Mouse (Mus musculus) urinary bladder, postnatal 25 days (tissue): ENCODE measurements around the gene Igf1r.

ENCODE experiments used
- DNase-seq: peaks from one replicate; pipeline ENCODE4 v3.0.0; 2022; ENCODE audit warnings: low spot score

Gene Igf1r

DNA sequence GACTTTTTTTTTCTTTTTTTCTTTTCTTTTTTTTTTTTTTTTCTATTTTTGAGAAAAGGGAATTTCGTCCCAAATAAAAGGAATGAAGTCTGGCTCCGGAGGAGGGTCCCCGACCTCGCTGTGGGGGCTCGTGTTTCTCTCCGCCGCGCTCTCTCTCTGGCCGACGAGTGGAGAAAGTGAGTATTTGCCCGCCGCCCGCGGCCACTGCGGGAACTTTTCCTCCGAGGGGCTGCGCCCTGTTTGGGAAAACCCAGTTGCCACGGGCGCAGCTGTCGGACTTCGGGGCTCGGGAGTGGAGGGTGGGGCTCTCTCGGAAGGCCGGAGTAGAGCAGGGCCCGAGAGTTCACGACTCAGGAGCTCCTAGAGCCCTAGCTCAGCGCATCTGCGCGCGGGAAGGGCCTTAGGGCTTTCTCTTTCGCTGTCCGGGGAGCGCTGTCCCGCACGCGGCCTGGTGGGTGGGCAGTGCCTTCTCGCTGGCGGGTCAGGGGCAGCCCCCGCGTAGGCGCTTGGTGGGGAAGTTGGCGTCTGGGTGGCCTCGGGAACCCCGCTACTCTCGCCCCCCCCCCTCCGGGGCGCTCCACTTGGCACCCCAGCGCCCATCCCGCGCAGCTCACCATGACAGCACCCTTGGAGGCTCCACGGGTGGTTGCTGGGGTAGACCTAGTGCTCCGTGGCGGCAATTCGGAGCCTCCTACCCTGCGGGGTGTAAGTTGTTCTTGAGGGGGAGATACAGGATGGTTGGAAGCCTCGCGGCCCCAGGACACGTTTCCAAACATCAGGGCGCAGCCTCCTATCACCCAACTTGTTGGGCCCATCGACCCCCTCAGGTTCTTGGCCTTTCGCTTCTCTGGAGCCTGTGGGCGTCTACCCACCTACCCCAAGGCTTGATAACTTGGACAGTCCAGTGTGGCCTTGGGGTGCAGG lies at the start of gene Igf1r:
Gene Igf1r, plus strand, starts transcription at position 51 of the 924 bp plus-strand sequence.
- DNase-seq: no peak

- no peak for DNase-seq
Measured at GRCm38 (mm10) chr7:67906358-67906757, 46.3 kb upstream of the Igf1r start.

DNA sequence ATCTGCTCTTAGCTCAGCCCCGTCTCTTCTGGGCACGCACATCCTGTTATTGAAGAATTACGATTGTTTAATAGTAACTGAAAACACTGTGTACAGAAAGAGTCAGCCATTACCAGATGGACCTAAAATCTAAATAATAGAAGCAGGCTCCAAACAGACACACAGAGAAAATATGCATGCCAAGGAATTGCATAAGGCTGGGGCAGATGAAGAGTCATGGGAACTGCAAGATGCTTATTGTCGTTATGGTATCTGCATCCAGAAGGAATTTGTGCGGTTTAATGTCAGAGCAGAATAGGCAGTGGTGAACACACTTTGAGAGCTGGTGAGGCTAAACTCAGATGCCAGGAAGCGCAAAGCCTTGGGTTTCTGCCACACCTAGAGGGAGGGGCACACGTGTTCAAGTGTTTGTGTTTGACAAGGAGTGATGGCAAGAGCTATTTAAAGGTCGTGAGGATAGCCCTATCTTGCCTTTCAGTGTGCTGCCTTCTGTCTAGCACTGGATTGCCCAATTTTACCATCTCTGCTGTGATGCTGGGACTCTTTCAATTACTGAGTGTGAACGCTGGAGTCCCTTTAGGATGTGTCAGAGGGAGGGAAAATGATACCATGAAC lies 44.7 kb upstream of the Igf1r start:
- no peak for DNase-seq

- DNase-seq: no peak
Measured at GRCm38 (mm10) chr7:67910528-67910927, 42.1 kb upstream of the Igf1r start.

GRCm38 (mm10) chr7:67910947-67911346 lies 41.7 kb upstream of the Igf1r start:
- DNase-seq: no peak

DNA sequence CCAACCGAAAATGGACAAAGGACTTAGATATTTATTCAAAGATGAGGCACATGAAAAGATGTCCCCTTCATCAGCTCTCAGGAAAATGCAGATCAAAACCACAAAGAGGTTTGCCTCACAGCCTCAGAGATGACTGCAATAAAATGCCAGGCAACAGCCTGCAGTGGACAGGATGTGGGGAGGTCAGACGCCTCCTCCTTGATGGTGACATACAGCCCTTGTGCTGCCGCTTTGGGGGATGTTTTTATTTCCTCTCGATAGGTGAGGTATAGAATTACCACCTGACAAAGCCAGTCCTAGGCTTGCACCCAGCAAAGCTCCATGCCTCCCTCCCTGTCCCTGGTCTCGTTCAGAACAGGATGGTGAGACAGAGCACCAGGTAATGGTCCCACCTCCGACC lies 40.8 kb upstream of the Igf1r start:
- DNase-seq: no peak

- DNase-seq: no peak
Measured at GRCm38 (mm10) chr7:67916960-67917359, 35.7 kb upstream of the Igf1r start.

- no peak for DNase-seq
Measured at GRCm38 (mm10) chr7:67917753-67918152, 34.9 kb upstream of the Igf1r start.

DNA sequence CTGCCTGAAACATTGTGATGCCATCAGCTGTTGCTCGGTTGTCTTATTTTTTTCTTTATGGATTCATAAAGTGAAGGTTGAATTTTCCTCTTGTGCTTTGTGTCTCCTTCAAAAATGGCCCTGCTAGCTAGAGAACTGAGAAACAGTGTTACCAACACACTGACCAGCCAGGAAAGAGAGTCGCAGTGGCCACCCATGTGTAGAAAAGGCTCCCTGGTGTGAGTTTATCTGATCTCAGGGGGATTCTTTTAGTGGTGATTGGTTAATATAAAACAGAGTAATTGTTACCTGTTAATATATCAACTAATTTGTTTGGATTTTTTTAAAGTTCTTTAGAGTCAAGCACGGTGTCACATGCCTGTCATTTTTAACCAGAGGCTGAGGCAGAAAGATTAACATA lies 33.2 kb upstream of the Igf1r start:
- no peak for DNase-seq

DNA sequence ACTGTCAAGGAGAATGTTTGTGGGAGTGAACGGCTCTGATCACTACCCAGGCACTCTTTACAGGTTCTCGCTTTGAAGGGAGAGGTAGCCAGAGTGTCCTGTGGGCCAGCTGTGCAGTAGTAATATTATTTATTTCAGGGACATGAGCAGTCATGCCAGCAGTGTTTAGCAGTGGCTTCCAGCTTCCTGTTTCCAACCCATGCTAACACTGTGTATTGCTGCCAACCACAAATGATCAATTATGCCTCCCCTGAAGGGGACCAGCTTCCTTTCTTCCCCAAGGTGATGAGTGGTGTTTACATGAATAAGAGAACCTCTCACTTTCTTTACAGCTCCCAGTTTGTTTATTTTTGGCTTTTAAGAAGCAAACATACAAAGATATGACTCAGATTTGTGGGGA lies 28.4 kb upstream of the Igf1r start:
- DNase-seq: no peak

- no peak for DNase-seq
Measured at GRCm38 (mm10) chr7:67930132-67930531, 22.5 kb upstream of the Igf1r start.

DNA sequence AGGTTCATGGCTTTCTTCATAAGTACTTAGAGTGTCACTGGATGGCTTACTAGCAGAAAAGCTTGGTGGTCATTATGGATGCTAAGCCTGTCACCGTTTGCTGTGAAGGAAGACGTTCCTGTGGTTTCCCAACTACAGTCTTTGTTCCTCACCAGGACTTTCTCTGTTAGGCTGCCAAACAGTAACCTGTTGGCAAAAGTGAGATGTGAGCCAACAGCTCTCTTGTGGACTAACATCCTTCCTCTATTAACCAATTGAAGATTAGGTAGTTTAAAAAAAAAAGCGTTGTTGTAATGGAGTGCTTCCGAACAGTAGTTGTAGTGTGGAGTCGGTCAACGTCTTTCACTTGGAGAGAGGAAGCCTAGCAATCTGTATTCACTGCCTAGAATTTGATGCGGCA lies 15.8 kb upstream of the Igf1r start:
- DNase-seq: no peak

GRCm38 (mm10) chr7:67943805-67944204 lies 8.8 kb upstream of the Igf1r start:
- DNase-seq: no peak

DNA sequence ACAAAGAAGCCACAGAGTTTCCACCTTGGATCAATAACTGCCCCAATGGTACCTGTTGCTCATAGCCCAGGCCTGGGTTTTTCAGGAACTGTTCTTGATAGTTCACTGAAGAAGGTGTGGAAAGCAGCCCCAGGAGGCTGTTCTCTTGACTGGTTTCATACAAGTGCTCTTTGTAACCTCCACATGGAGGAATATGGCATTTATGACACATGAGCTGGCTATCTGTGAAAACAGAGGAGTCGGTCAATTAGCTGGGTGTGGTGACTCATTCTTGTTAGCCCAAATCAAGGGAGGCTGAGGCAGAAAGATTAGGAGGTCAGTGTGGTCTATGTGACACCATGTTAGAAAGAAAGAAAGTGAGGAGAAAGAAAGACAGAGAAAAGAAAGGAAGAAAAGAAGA lies 5.7 kb upstream of the Igf1r start:
- DNase-seq: no peak

- no peak for DNase-seq
Measured at GRCm38 (mm10) chr7:67950346-67950814, 2.2 kb upstream of the Igf1r start.

DNA sequence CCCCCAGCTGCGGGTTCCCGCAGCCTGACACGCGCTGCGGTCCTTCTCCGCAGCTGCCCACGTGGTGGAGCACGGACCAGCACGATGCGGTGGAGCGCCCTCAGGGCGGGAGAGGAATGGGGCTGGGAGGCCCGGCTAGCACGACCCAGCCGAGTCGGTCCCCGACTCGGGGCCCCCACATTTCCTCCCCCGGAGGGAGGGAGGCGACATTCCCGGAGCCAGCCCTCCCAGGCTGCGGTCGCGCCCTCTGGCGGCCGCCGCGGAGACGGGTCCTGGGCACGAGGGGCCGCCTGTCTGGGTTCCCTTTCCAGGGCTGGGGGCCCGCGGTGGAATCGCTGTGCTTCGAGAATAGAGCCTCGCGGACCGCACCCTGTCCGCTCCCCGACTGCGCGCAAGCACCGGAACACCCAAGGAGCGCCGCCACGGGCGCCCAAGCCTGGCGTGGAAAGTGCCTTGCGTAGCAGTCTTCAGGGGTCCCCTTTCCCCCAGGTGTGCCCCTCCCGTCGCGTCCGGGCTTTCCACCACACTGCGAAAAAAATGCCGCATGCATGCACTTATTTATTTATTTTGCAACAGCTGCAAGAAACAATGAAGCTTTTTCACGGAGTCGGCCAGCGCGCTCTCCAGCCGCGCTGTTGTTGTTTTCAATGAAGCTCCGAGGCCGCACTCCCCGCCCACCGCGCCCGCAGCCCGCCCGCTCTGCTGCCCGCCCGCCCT lies 1.7 kb upstream of the Igf1r start:
- DNase-seq: peak; percentile 77

DNA sequence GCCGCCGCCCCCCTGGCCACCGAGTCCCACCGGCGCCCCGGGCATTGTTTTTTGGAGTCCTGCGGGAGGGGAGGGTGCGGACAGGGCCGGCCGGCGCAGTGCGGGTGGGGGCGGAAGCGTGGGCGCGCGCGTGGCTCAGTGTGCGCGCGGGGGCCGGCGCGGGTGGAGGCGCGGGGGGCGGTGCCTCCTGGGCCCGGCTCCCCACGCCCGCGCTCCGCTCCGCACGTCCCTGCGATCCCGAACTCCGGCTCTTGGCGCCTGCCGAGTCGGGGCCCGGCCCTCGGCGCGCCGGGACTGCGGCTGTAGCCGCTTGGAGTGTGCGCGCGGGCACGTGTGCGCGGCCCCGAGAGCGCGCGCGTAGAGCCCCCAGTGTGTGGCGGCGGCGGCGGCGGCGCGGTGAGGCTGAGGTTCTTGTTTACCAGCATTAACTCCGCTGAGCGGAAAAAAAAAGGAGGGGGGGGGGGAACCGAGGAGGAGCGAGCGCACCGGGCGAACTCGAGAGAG lies 1.0 kb upstream of the Igf1r start:
- peak; percentile 97 for DNase-seq

DNA sequence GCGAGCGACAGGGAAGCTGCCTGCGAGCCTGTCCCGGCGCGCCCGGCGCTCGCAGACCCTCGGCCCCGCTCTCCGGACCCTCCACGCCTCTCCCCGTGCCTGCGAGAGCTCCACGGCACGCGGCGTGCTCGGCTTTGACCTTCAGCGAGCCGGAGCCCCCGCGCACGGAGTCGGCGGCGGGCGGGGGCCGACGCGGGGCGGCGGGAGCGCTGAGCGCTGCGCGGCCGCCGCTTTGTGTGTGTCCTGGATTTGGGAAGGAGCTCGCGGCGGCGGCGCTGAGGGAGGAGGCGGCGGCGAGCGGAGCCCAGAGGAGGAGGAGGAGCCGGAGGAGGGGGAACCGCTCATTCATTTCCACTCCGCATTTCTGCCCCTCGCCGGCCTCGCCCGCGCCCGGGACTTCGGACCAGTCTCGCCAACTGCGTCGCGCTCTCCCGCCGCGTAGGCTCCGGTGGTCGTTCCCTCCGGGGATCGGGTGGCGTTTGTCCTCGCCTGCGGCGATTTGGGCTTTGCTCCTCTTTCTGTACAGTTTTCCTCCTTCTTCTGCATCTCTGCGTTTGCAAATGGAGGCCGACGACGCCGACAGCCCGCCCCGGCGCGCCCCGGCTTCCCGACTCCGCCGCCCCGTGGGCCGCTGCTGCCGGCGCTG lies 468 bp upstream of the Igf1r start:
- DNase-seq: peak; percentile 74

GRCm38 (mm10) chr7:67953764-67954242 lies 1.2 kb downstream of the Igf1r start:
- no peak for DNase-seq

DNA sequence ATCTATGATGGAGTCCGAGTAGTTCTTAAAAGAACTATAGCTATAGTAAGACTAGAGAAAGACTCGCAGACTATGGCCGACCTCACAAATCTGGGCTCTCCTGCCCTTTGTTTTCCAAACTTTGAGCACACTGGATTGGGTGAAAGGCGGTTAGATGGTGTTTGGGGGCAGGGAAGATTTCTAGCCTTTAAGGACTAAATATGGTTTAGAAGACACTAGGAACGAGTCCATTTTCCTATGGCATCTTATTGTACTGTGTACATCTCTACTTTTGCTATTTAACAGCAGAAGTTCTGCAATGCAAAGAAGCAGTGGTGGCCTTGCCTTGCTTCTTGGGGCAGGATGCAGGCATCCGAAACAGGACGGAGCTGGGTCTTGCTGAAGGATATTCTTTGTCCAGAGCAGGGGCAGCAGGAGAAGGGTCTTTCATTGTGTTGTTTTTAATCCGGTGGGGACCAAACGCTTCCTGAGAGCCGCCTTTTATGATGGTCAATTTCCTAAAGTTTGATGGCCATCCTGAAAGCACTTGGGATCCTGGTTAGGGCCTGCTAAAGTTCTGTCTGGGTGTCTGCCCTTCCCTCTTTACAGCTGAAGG lies 2.1 kb downstream of the Igf1r start:
- DNase-seq: no peak

DNA sequence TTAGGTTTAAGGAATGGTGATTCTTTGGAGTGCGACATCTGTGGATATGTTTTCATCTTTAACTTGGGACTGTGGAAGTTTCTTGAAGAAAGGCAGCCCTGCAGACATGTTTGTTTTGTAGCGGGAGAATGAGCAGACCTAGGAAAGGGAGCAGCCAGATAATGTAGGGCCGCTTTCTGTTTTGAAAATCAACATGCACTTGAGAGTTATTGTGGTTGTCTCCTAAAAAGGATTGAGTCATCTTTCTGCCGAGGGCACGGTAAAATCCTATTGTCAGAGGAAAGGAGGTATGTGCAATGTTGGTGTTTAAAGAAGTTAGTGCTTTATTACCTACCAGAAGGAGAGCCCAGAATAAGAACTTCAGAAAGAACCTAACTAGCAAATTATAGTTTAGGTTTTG lies 2.6 kb downstream of the Igf1r start:
- DNase-seq: no peak
